ENCODE assay signal across 27 mouse cellular contexts in the genomic region with DNA sequence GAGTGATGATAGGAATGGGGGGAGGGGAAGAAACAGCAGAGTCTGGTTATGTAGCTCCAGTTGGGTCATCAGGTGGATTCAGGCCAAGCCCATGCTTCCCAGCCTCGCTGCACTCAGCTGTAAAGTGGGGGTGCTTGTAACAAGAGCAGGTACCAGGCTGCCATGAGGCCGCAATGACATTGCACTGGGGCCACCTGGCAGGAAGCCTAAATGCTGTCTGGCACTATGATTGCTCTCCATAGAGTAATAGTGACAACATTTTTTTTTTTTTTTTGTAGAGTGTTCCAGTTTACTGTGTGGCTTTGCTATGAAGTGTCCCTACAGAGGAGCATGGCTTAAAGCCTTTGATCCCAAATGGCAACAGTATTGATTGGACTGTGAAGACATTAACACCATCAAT.
"Had no signal": no experiment of that assay in that cellular context is flagged by ENCODE, and none has a peak within 500 bp of the region (broad histone marks: within the 10 kb centered on the region; RNA-seq: fewer than 3 reads in every experiment).

No protein-coding gene starts in this region.

- H3K9ac ChIP-seq: heart, embryonic 13.5 days; heart, embryonic 15.5 days; hindbrain, embryonic 13.5 days; hindbrain, embryonic 15.5 days; kidney, embryonic 15.5 days; limb, embryonic 13.5 days; limb, embryonic 15.5 days; liver, embryonic 12.5 days had no signal

- H3K9me3 ChIP-seq: heart, embryonic 13.5 days; heart, embryonic 15.5 days; hindbrain, embryonic 13.5 days; hindbrain, embryonic 15.5 days; kidney, embryonic 15.5 days; limb, embryonic 13.5 days; limb, embryonic 15.5 days; liver, embryonic 12.5 days had no signal

- H3K36me3 ChIP-seq: heart, embryonic 13.5 days; heart, embryonic 15.5 days; hindbrain, embryonic 13.5 days; hindbrain, embryonic 15.5 days; kidney, embryonic 15.5 days; limb, embryonic 13.5 days; limb, embryonic 15.5 days; liver, embryonic 12.5 days had no signal

- H3K4me1 ChIP-seq: liver, embryonic 12.5 days had no signal

- DNase-seq: gastrocnemius, adult 2 months; gastrocnemius, postnatal 10 days; gastrocnemius, postnatal 25 days; heart, adult 11 months; heart, adult 2 months; heart, postnatal 14 days; heart, postnatal 4 days; kidney, adult 11 months; kidney, adult 2 months; kidney, adult 9 months; kidney, postnatal 14 days; kidney, postnatal 36 days; layer of hippocampus, adult 9-11 months; layer of hippocampus, postnatal 36 days; left cerebral cortex, postnatal 4 days had no signal

- H3K4me2 ChIP-seq: heart, embryonic 11.5 days; heart, embryonic 13.5 days; heart, embryonic 15.5 days; hindbrain, embryonic 13.5 days; hindbrain, embryonic 15.5 days; kidney, embryonic 15.5 days; limb, embryonic 13.5 days; limb, embryonic 15.5 days; liver, embryonic 12.5 days had no signal

- H3K27ac ChIP-seq: gastrocnemius, adult 2 months; heart, adult 2 months; heart, embryonic 13.5 days; heart, embryonic 15.5 days; hindbrain, embryonic 13.5 days; hindbrain, embryonic 15.5 days; hindbrain, postnatal 0 days; kidney, embryonic 15.5 days; kidney, postnatal 0 days; limb, embryonic 13.5 days; limb, embryonic 15.5 days; liver, embryonic 12.5 days had no signal

- ATAC-seq: hindbrain, postnatal 0 days; intestine, embryonic 16.5 days; liver, embryonic 12.5 days had no signal

- H3K4me3 ChIP-seq: gastrocnemius, adult 2 months; heart, adult 2 months; heart, embryonic 13.5 days; heart, embryonic 15.5 days; hindbrain, embryonic 13.5 days; hindbrain, embryonic 15.5 days; kidney, embryonic 15.5 days; limb, embryonic 13.5 days; limb, embryonic 15.5 days; liver, embryonic 12.5 days had no signal
